Mouse (Mus musculus) splenic B cell, adult 2 months (primary cell): ENCODE results near the gene Mdga2.

Experiments used
- DNase-seq: peaks from one replicate; pipeline ENCODE4 v3.0.0-alpha.2; 2011; ENCODE audit warnings: low read depth, low spot score
- H3K27me3 ChIP-seq: 2 replicates; pipeline ENCODE4 v1.6.1; 2012; ENCODE audit warnings: mild to moderate bottlenecking, low read length, moderate library complexity, mixed read lengths; ENCODE audit not compliant: control insufficient read depth, poor library complexity, insufficient read depth, severe bottlenecking
- H3K36me3 ChIP-seq: 2 replicates; pipeline ENCODE4 v1.6.1; 2012; ENCODE audit warnings: mild to moderate bottlenecking, low read length, moderate library complexity, mixed read lengths; ENCODE audit not compliant: control insufficient read depth, poor library complexity, insufficient read depth, severe bottlenecking

The Mdga2 gene

GRCm38 (mm10) chr12:66954129-66954528 is 268.2 kb downstream of the Mdga2 start:
- DNase-seq: no peak
- no peaks in the 10 kb centered on the region for H3K36me3 ChIP-seq

DNA sequence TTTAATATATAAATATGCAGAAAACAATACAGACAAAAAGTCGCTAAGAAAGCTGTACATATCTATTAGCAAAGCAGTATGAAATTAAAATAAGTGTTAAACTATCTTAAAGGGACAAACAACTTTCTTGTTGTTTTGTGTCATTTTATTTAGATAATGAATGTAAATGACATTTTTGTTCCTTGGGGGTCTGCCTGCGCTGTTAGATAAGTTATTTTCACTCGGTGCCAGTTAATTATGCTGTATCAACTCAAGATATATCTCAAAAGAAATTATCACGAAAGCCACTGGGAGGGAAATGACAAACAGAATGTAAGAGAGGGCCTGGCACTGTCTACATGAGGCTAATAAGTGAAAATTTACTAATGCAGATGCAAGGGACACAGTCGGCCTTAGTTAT is 306.6 kb downstream of the Mdga2 start:
- H3K36me3 ChIP-seq: no peaks in the 10 kb centered on the region
- H3K27me3 ChIP-seq: no peaks in the 10 kb centered on the region
- no peak for DNase-seq

More at GRCm38 (mm10) chr12:66954129-66954528, 268.2 kb downstream of the Mdga2 start:
- no peaks in the 10 kb centered on the region for H3K27me3 ChIP-seq

- H3K27me3 ChIP-seq: no peaks in the 10 kb centered on the region
- no peak for DNase-seq
- no peaks in the 10 kb centered on the region for H3K36me3 ChIP-seq
Measured at GRCm38 (mm10) chr12:66899366-66899765, 323.0 kb downstream of the Mdga2 start.

DNA sequence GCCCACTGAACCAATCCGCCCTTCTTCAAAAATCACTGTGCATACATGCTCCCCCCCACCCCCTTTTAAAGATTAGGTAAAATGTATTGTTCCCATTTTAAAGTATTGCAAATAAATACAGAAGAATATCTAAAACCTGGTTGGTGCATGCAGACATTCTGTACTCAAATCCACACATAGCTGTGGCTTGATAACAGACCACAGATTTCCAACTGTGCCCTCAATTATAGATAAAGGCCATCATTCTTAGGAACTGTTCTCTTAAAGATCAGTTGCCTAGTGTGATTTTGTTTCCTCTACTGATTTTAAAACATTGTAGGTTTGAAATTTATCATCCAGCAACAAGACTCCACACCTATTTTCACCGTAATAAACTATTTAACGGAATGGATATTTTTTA is 325.6 kb downstream of the Mdga2 start:
- H3K36me3 ChIP-seq: no peaks in the 10 kb centered on the region
- no peak for DNase-seq
- H3K27me3 ChIP-seq: no peaks in the 10 kb centered on the region

DNA sequence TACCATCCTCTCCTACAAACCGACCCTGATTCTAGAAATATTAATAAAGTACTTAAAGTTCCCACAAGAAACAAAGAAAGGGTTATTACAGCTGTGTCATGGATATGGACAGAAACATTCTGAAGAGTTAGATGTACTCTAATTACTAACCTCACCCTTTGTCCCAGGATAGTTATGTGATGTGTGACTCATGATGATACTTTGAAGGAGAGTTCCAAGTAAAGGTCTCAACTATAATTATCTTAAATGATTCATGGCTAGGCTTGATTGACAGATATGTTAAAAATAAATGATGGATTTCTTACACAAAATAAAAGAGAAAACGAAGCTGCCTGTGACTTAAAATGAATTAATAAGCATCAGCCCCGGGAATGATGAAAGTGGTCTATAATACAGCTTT is 332.1 kb downstream of the Mdga2 start:
- Histone ChIP-seq H3K27me3 (no peaks in the 10 kb centered on the region), H3K36me3 (no peaks in the 10 kb centered on the region)
- no peak for DNase-seq

GRCm38 (mm10) chr12:66889276-66889675 is 333.1 kb downstream of the Mdga2 start:
- Histone ChIP-seq H3K27me3 (no peaks in the 10 kb centered on the region), H3K36me3 (no peaks in the 10 kb centered on the region)
- no peak for DNase-seq

DNA sequence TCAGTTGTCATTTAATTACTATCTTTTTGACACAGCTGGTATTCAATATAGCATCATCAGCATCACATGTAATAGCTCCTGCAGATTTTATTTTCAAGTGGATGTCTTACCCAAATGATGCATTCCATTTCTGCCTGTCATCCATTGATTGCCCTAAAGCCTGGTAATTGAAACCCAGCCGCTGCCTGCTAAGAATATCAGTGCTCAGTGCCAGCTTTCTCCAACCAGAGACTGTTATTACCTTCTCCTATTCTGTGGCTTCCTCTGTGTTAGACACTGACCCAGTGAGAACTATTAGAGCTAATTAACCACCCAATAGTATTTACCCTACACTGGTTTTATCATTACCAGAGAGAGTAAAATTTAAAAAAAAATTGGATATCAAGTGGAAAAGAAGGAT is 333.7 kb downstream of the Mdga2 start:
- DNase-seq: no peak
- H3K27me3 ChIP-seq: no peaks in the 10 kb centered on the region
- no peaks in the 10 kb centered on the region for H3K36me3 ChIP-seq

- H3K27me3 ChIP-seq: no peaks in the 10 kb centered on the region
- H3K36me3 ChIP-seq: no peaks in the 10 kb centered on the region
- DNase-seq: no peak
Measured at GRCm38 (mm10) chr12:66866199-66866598, 356.1 kb downstream of the Mdga2 start.

GRCm38 (mm10) chr12:66853167-66853566 is 369.2 kb downstream of the Mdga2 start:
- Histone ChIP-seq H3K36me3 (no peaks in the 10 kb centered on the region), H3K27me3 (no peaks in the 10 kb centered on the region)
- no peak for DNase-seq

DNA sequence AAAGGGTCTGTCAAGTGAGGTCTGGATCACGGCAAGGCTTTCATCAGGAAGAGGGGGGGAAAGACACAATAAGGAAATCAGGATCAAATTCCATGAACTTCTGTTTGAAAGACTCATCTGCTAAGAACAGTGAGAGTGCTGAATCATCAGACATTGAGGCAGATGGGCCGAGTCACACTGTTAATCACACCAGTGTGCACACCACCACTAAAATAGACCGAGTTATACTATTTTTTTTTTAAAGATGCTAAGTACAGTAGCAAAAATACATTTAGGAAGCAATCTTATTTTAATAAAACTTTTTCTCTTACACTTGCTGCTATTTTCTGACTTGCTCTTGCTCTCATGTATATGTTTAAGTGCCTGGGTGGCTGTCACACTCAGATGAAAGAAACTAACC is 382.0 kb downstream of the Mdga2 start:
- H3K27me3 ChIP-seq: no peaks in the 10 kb centered on the region
- H3K36me3 ChIP-seq: no peaks in the 10 kb centered on the region
- no peak for DNase-seq

- DNase-seq: no peak
- H3K27me3 ChIP-seq: no peaks in the 10 kb centered on the region
- H3K36me3 ChIP-seq: no peaks in the 10 kb centered on the region
Measured at GRCm38 (mm10) chr12:66755653-66756052, 466.7 kb downstream of the Mdga2 start.

DNA sequence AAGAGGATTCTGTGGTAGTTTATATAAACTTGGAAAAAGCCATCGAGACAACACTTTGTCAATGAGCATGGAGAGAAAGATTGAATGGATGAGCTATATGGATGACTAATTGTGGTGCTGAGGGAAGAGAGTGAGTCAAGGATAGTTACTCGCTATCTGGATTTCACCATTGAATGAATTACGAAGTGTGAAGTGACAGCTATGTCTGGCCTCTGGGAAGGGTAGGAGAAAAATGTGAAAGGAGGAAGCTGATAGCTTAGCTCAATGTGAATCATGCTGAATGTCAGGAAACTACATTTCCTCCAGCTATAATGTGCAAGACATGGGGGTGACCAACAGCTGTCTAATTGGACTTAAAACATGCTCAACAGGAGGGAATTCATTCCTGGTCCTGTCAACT is 487.8 kb downstream of the Mdga2 start:
- Histone ChIP-seq H3K36me3 (no peaks in the 10 kb centered on the region), H3K27me3 (no peaks in the 10 kb centered on the region)
- no peak for DNase-seq

- Histone ChIP-seq H3K27me3 (no peaks in the 10 kb centered on the region), H3K36me3 (no peaks in the 10 kb centered on the region)
- no peak for DNase-seq
Measured at GRCm38 (mm10) chr12:66724474-66724873, 497.9 kb downstream of the Mdga2 start.

DNA sequence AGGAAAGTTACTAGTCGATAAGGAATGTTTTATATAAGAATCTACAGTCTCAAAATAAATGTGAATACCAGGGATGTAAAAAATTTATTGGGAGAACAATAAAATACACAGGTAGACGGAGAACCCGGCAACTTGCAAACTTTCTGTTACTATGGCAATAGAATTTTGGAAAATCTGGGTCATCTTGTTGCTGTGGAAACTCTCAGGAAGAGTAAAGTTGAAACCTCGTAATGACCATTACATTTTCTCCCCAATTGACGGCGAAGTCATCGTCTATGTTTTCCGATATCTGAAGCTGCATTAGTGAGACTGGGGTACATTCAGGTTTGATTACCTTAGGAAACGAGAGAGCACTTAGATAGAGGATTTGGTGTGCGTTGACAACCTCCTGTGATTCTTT is 514.0 kb downstream of the Mdga2 start:
- no peaks in the 10 kb centered on the region for H3K27me3 ChIP-seq
- no peak for DNase-seq
- no peaks in the 10 kb centered on the region for H3K36me3 ChIP-seq

- H3K36me3 ChIP-seq: no peaks in the 10 kb centered on the region
- H3K27me3 ChIP-seq: no peaks in the 10 kb centered on the region
- DNase-seq: no peak
Measured at GRCm38 (mm10) chr12:66707431-66707830, 514.9 kb downstream of the Mdga2 start.

DNA sequence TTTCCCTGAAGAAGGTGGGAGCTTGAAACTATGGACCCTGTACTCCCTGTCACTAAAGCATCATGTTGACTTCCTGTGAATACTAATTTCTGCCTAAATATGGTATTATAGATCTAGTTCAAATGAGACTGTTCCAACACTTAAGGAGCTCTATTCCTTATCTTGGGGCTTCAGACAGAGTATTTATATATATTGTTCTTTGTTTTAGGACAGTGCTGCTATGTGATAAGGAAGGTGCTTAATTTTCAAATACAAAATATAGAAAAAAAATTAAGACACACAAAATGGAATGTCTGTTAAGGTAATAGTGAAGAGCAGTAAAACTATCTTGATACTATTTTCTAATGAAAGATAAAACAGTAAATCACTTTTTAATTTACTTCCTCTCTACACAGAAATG is 517.3 kb downstream of the Mdga2 start:
- no peaks in the 10 kb centered on the region for H3K36me3 ChIP-seq
- no peaks in the 10 kb centered on the region for H3K27me3 ChIP-seq
- DNase-seq: no peak
